Mouse (Mus musculus) heart, embryonic 16.5 days (tissue): Measurements from ENCODE around the gene Nmnat2. TPM values are rescaled to one million over a fixed set of nuclear protein-coding genes. Genes with fewer than 3 reads are reported as not detected.

Experiments
- ATAC-seq: fragments of 200-750 bp; cut with Nextera tagmentation; replicated peaks from 2 replicates; pipeline ENCODE4 v1.8.0; 2017; ENCODE audit warnings: moderate number of reproducible peaks; ENCODE audit not compliant: insufficient read depth, low FRiP score; ENCODE audit errors: extremely low read depth
- H3K27ac ChIP-seq: fragments of 300-500 bp; sonication (generic); 2 replicates; pipeline ENCODE4 v1.5.1; 2014; ENCODE audit warnings: mild to moderate bottlenecking, low read length, control low read depth, moderate library complexity
- H3K27me3 ChIP-seq: fragments of 300-500 bp; sonication (generic); 2 replicates; pipeline ENCODE4 v1.6.1; 2014; ENCODE audit warnings: low read length, mixed read lengths; ENCODE audit not compliant: control insufficient read depth, insufficient read depth
- H3K36me3 ChIP-seq: fragments of 300-500 bp; sonication (generic); 2 replicates; pipeline ENCODE4 v1.6.1; 2014; ENCODE audit not compliant: control insufficient read depth, insufficient read depth
- H3K4me1 ChIP-seq: fragments of 300-500 bp; sonication (generic); 2 replicates; pipeline ENCODE4 v1.6.1; 2014; ENCODE audit warnings: low read length, mixed read lengths; ENCODE audit not compliant: control insufficient read depth, insufficient read depth
- H3K4me2 ChIP-seq: fragments of 300-500 bp; sonication (generic); 2 replicates; pipeline ENCODE4 v1.6.1; 2014; ENCODE audit warnings: low read depth, mild to moderate bottlenecking, control low read depth, low read length
- H3K4me3 ChIP-seq: fragments of 300-500 bp; sonication (generic); 2 replicates; pipeline ENCODE4 v1.5.1; 2014; ENCODE audit warnings: mild to moderate bottlenecking, control low read depth, low read length
- H3K9ac ChIP-seq: fragments of 300-500 bp; sonication (generic); 2 replicates; pipeline ENCODE4 v1.6.1; 2014; ENCODE audit warnings: low read length, control low read depth
- H3K9me3 ChIP-seq: fragments of 300-500 bp; sonication (generic); replicated peaks from 2 replicates; pipeline ENCODE4 v1.6.1; 2016; ENCODE audit warnings: low read length; ENCODE audit not compliant: control insufficient read depth
- WGBS: fragments of 180-500 bp; shearing (Covaris S2); extraction: QIAGEN DNeasy Blood & Tissue Kit; methylation state at CpG from one replicate; pipeline ENCODE4 v1.1.7; 2014; 5-methylcytosine and 5-hydroxymethylcytosine counted together
- polyA plus RNA-seq: library from polyadenylated mRNA; unstranded; fragments of >200 nt; fragmentation: Nextera tagmentation; extraction: Ambion mirVana; gene quantifications from 2 replicates; pipeline ENCODE4 v1.2.1, GENCODE M21; 2015

The Nmnat2 gene
- polyA plus RNA-seq, 1 experiment from 2014 or later = 0.58 TPM

DNA sequence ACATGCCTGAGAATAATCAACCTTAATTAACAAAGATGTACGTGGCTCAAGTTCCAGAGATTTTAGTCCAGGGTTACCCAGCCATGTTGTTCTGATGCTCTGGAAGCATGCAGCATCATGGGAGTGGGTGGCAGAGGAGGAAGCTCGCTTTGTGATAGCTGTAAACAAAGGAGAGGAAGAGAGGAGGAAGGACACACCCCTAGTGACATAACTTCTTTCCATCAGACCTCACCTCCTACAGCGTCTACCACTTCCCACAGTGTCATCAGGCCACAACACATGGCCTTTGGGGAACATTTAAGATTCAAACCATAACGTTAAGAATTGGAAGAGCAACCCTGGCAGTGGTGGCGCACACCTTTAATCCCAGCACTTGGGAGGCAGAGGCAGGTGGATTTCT is 133.0 kb downstream of the Nmnat2 start:
- H3K4me1 ChIP-seq = peaks cover 19% of the 10 kb centered on the region
- no peak overlapping the region for H3K4me3 ChIP-seq
- H3K4me2 ChIP-seq = no peak overlapping the region
- H3K36me3 ChIP-seq = no peaks in the 10 kb centered on the region
- H3K9me3 ChIP-seq = no peaks in the 10 kb centered on the region
- no peak overlapping the region for H3K9ac ChIP-seq
- no peak for ATAC-seq
- H3K27me3 ChIP-seq = no peaks in the 10 kb centered on the region
- 78% methylated on average over 5 of the region's 5 CpGs for WGBS
- no peak overlapping the region for H3K27ac ChIP-seq

DNA sequence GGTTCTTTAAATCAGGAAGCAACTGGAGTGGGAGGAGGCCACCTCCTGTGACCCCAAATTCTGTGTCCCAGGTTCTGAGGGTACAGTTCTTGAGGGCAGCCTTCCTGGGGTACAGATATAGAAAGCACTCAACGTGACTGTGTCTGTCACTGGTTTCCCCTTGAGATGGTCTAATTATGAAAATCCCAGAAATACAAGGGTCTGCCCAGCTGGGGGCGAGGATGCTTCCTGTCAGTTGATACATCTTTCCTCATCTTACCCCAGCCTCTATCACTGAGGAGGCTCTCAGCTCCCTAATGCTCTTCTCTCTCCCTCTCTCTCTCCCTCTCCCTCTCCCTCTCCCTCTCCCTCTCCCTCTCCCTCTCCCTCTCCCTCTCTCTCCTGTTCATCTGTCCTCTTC is 135.3 kb downstream of the Nmnat2 start:
- ATAC-seq = no peak
- 80% methylated on average over 2 of the region's 2 CpGs for WGBS
- Histone ChIP-seq H3K9me3 (no peaks in the 10 kb centered on the region), H3K36me3 (no peaks in the 10 kb centered on the region), H3K4me2 (no peak overlapping the region), H3K27me3 (no peaks in the 10 kb centered on the region), H3K4me1 (peaks cover 10% of the 10 kb centered on the region), H3K27ac (no peak overlapping the region), H3K9ac (no peak overlapping the region), H3K4me3 (no peak overlapping the region)

DNA sequence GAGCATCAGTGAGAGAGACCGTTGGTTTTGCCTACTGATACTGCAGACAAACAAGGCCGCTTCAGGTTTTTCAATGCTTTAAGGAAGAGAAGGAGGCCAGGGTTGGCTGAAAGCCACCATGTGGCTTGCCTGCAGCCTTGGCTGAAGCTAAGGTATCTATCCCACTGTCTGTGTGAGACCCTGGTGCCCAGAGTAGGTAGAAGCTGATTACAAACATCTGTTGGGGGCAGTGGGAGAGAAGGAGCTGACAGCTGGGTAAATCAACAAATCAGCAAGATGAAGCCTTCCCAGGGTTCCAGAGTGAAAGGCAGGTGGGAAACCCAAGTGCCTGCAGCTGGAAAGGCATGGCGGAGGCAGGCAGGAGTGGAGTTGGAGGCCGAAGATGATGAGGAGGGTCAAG is 136.0 kb downstream of the Nmnat2 start:
- WGBS = 65% methylated on average over 4 of the region's 4 CpGs
- no peak for ATAC-seq

DNA sequence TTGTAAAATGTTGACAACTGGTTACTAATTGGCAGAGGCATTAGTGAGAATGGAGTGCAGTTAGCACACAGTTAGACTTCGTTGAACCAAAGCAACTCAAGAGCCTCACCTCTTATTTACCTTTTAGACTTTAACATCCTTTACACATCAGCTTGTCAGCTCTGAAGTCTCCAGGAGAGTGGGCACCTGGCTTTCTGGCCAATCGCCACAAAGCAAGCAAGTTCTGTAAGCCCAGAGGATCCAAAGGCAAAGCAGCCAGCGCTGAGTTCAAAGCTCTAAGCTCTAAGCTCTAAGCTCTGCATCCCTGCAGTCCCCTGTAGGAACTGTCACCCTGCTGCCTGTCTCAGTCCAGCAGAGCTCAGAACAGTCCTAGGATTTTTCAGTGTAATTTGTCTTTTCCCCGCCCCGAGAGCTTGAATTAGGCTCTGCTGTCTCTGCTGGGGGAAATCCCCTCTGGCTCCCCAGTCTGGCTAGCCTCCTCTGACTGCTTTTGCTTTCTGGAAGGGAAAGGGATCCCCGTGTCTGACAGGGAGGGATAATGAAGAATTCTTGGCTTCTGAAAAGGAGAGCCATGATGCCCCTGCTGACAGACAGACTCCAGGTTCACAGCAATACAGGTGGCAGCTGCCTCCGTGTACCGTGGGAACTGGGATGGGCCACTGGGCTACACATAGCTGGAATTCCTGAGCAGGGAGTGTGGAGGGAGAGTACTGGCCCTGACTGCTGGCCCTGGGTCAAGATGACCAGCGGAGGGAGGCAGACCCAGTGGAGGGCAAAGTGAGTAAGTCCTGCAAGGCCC is 136.8 kb downstream of the Nmnat2 start:
- H3K36me3 ChIP-seq = no peaks in the 10 kb centered on the region
- WGBS = 29% methylated on average over 9 of the region's 9 CpGs
- no peak overlapping the region for H3K4me2 ChIP-seq
- 0 out of 2 replicates have a peak overlapping the region, but pooled peaks have one; percentile 19 for H3K27ac ChIP-seq
- no peak overlapping the region for H3K9ac ChIP-seq
- ATAC-seq = peak; percentile 39; the same call in 1 of the 2 replicates
- H3K4me3 ChIP-seq = no peak overlapping the region
- H3K27me3 ChIP-seq = no peaks in the 10 kb centered on the region
- peaks cover 15% of the 10 kb centered on the region for H3K4me1 ChIP-seq
- H3K9me3 ChIP-seq = no peaks in the 10 kb centered on the region

More for the DNA sequence above, 136.0 kb downstream of the Nmnat2 start:
- Histone ChIP-seq H3K36me3 (no peaks in the 10 kb centered on the region), H3K9me3 (no peaks in the 10 kb centered on the region), H3K4me2 (no peak overlapping the region), H3K4me3 (no peak overlapping the region), H3K27me3 (no peaks in the 10 kb centered on the region), H3K27ac (no peak overlapping the region), H3K9ac (no peak overlapping the region), H3K4me1 (peaks cover 10% of the 10 kb centered on the region)

DNA sequence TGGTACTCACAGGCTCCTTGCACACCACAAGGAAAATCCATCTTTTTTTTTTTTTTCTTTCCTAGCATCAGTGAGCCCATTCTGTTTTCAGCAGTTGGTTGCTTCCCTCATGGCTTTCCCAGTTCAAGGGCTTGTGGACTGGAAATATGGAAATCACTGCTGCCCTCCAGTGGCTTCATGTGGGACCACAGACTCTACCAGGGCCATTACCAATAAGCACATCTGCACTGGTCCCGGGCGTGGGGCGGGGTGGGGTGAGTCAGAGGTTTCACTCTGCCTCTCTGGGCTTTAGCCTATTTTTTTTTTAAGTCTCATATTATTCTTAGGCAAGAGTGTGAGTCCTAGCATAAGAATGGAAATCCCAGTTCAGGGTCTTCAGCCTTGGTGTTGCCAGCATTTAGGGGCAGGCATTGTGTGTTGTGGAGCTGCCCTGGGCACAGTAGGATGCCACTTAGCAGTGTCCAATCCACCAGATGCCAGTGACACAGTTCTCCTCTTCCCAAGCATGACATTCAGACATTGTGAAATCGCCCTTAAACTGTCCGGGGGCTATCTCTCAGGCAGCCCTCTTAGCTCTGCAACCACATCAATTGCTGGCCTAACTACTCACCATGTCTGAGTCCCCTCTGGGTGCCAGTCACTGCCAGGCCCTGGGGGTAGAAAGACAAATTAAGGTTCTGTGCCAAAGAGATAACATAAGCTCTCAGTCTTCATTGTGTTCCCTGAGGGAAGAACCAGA is 137.6 kb downstream of the Nmnat2 start:
- ATAC-seq = no peak; the same call in 1 of the 2 replicates
- no peaks in the 10 kb centered on the region for H3K9me3 ChIP-seq
- 58% methylated on average over 5 of the region's 5 CpGs for WGBS
- no peak overlapping the region for H3K4me2 ChIP-seq
- no peaks in the 10 kb centered on the region for H3K27me3 ChIP-seq
- no peak overlapping the region for H3K9ac ChIP-seq
- no peaks in the 10 kb centered on the region for H3K36me3 ChIP-seq
- no peak overlapping the region for H3K27ac ChIP-seq
- H3K4me3 ChIP-seq = no peak overlapping the region
- peaks cover 15% of the 10 kb centered on the region for H3K4me1 ChIP-seq

DNA sequence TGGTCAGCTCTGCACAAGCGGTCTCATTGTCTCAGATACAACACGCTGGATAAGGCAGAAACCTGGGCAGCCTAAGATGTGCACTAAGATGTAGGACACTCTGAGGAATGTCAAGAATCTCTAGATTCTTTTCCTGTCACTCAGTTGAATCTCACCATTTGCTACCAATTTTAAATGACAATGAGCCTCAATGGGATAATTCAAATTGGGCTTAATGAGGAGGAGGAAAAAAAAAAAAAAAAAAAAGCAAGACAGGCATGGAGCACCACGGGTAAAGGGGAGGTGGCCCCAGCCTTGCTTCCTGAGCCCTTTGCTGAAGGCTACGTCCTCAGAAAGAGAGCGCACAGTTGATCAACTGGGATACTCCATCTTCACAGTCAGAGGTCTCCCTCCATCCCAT is 138.4 kb downstream of the Nmnat2 start:
- H3K4me3 ChIP-seq = no peak overlapping the region
- H3K9me3 ChIP-seq = no peaks in the 10 kb centered on the region
- no peak overlapping the region for H3K9ac ChIP-seq
- H3K27me3 ChIP-seq = no peaks in the 10 kb centered on the region
- 73% methylated on average over 5 of the region's 5 CpGs for WGBS
- no peak for ATAC-seq
- no peaks in the 10 kb centered on the region for H3K36me3 ChIP-seq
- H3K4me1 ChIP-seq = peaks cover 15% of the 10 kb centered on the region
- H3K27ac ChIP-seq = no peak overlapping the region
- H3K4me2 ChIP-seq = no peak overlapping the region

DNA sequence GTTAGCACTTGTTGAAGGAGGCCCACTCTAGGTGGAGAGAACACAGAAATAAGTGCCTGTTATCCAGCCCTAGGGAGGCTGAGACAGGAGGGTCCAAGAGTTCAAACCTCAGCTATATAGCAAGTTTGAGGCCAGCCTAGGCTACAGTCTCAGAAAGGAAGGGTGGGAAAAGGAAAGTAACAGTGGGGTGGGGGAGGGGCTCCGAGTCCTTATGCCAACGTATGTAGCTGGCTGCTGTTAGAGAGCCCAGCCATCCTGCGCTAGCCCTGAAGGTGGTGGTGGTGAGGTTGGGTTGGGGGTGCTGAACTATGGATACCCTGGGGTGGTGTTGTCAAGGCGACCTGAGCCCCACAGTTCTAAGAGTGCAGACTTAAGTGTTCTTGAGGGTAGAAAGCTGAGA is 138.8 kb downstream of the Nmnat2 start:
- no peak overlapping the region for H3K4me3 ChIP-seq
- WGBS = 77% methylated on average over 4 of the region's 4 CpGs
- H3K9me3 ChIP-seq = no peaks in the 10 kb centered on the region
- no peak overlapping the region for H3K9ac ChIP-seq
- no peak overlapping the region for H3K27ac ChIP-seq
- no peak for ATAC-seq
- H3K27me3 ChIP-seq = no peaks in the 10 kb centered on the region
- H3K4me1 ChIP-seq = peaks cover 15% of the 10 kb centered on the region
- H3K4me2 ChIP-seq = no peak overlapping the region
- no peaks in the 10 kb centered on the region for H3K36me3 ChIP-seq

DNA sequence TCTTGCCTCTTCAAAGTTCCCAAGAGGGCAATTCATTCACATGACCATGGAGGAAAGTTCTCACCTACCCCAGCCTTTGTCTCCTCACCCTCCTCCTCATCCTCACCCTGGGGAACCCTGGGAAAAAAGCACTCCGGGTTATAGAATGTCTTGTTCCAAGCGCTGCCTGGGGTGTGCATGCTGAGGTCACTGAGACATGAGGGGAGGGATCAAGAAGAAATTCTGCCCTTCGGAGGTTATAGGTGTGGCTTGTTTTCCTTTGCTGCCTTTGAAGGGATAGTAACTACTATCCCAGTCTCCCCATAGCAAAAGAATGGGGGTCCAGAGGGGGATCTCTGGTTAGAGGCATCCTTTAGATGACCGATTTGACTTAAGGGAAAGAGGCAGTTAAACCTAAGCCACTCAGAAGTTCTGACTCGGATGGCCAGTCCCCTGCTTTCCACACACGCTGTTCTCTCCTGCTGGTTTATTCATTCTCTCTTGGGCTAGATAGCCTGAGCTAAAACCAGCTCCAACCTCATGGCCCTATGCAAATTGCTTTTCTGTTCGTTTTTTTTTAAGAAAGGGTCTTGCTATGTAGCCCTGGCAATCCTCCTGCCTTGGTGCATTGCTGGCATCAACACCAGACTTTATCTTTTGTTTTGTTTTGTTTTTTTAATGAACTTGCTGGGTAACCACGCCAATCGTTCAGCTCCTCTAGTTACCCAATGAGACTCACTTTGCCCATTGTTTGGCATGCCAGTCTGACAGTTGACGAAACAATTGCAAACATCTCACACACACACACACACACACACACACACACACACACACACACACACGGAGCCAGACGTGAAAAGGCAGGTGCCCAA is 139.7 kb downstream of the Nmnat2 start:
- Histone ChIP-seq H3K36me3 (no peaks in the 10 kb centered on the region), H3K4me1 (peaks cover 15% of the 10 kb centered on the region), H3K27ac (no peak overlapping the region), H3K9ac (no peak overlapping the region), H3K9me3 (no peaks in the 10 kb centered on the region), H3K27me3 (no peaks in the 10 kb centered on the region), H3K4me2 (no peak overlapping the region), H3K4me3 (no peak overlapping the region)
- WGBS = 52% methylated on average over 12 of the region's 12 CpGs
- ATAC-seq = no peak
